Mouse (Mus musculus) T-helper 17 cell (primary cell): ENCODE measurements around the gene Gm20855.
"Not testable (repeated sequence)": the region's sequence is repeated elsewhere in the genome, so short reads cannot be mapped to it uniquely, and the experiment has no call there.

Experiments
- in situ Hi-C, 2 experiments: fragments of 300-600 bp; cut with MboI, MseI; formaldehyde crosslinking; loops; 1 replicate in 1 of 2; 2 replicates in 1 of 2; pipeline ENCODE4 v1.15.1; 2025; ENCODE audit warnings: high pct_unique_total_duplicates in 2 of 2

Gene Gm20855

GRCm38 (mm10) chrY:35131733-35132132 is at the start of gene Gm20855:
TSS of gene Gm20855 (minus strand) at chrY:35131833.
- in situ Hi-C loops = not testable (repeated sequence)
